ENCODE assay signal across 8 mouse cellular contexts in the genomic region with DNA sequence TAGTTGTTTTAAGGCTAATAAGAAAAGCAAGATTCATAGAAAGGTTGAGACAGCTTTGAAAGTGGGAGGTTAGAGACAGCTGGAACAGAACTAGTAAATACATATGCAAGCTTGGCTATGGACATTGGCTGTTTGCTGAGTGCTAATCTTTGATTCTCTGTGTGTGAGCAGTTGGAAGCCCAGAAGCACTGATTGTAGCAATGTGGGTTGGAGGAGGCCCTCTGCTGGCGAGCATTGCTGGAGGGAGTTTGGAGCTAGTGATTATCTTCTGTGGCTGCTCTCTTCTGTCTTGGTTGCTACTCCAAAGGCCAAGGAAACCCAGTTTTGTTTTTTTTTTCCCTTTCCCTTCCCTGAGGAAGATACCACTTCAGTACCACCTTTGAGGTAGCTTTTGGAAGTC. TPM values are rescaled to one million over a fixed set of nuclear protein-coding genes. Genes with fewer than 3 reads are reported as not detected.
A peak's percentile ranks its signal among the peaks of the same experiment; 100 is the strongest.
DNase-seq lines count a peak whose midpoint lies in the region; ATAC-seq lines count a peak whose summit lies in the region.
"Had no signal": no experiment of that assay in that cellular context is flagged by ENCODE, and none has a peak within 500 bp of the region (broad histone marks: within the 10 kb centered on the region; RNA-seq: fewer than 3 reads in every experiment).

No protein-coding gene starts in this region.

- 46% methylated on average over 1 of the region's 1 CpGs for WGBS in midbrain, embryonic 10.5 days
- WGBS in midbrain, embryonic 16.5 days, result 27% methylated on average over 1 of the region's 1 CpGs

- H3K9ac ChIP-seq in midbrain, embryonic 16.5 days (ENCODE audit: low read depth, low read length), result no peak overlapping the region

- no peak overlapping the region for H3K4me3 ChIP-seq in midbrain, embryonic 10.5 days
- no peak overlapping the region for H3K4me3 ChIP-seq in midbrain, embryonic 16.5 days (ENCODE audit: low read depth, low read length)

- peak; percentile 21 for DNase-seq in midbrain, embryonic 10.5 days (ENCODE audit: low spot score)
- peak; percentile 55 for DNase-seq in adipocyte (ENCODE audit: low spot score)
- peak; percentile 67 to 71 for DNase-seq in kidney, postnatal 4 days
- peak; percentile 68 for DNase-seq in lung, postnatal 10 days
- peak; percentile 49 for DNase-seq in splenic B cell, adult 2 months (ENCODE audit: low read depth, low spot score)

- no peak overlapping the region for H3K4me2 ChIP-seq in midbrain, embryonic 16.5 days (ENCODE audit: low read length)

- no peaks in the 10 kb centered on the region for H3K9me3 ChIP-seq in midbrain, embryonic 10.5 days (replicated peaks)
- H3K9me3 ChIP-seq in midbrain, embryonic 16.5 days (replicated peaks; ENCODE audit: control insufficient read depth, low read length, poor library complexity, severe bottlenecking), result no peaks in the 10 kb centered on the region

- no peak for ATAC-seq in midbrain, embryonic 16.5 days
- ATAC-seq in common myeloid progenitor, adult 5-6 weeks (replicated peaks; ENCODE audit: low read depth, poor library complexity, severe bottlenecking), result 0 out of 2 replicates have a peak, but pooled peaks have one; percentile 52

- H3K27me3 ChIP-seq in midbrain, embryonic 10.5 days (ENCODE audit: low read depth, poor library complexity, severe bottlenecking), result no peaks in the 10 kb centered on the region
- H3K27me3 ChIP-seq in midbrain, embryonic 16.5 days (ENCODE audit: control insufficient read depth, insufficient read depth, low read depth, low read length), result no peaks in the 10 kb centered on the region
- no peaks in the 10 kb centered on the region for H3K27me3 ChIP-seq in splenic B cell, adult 2 months (ENCODE audit: control insufficient read depth, insufficient read depth, low read length, poor library complexity, severe bottlenecking)

- no peak overlapping the region for H3K27ac ChIP-seq in midbrain, embryonic 10.5 days (replicated peaks)
- H3K27ac ChIP-seq in midbrain, embryonic 16.5 days (ENCODE audit: low read length), result no peak overlapping the region

- H3K4me1 ChIP-seq in midbrain, embryonic 10.5 days, result peaks cover 14% of the 10 kb centered on the region
- peaks cover 14% of the 10 kb centered on the region for H3K4me1 ChIP-seq in midbrain, embryonic 16.5 days (ENCODE audit: control insufficient read depth, insufficient read depth, low read length)

- H3K36me3 ChIP-seq in midbrain, embryonic 10.5 days, result peaks cover 7% of the 10 kb centered on the region; the same call in 1 of the 2 replicates
- H3K36me3 ChIP-seq in midbrain, embryonic 16.5 days (ENCODE audit: control insufficient read depth, insufficient read depth, low read length), result no peaks in the 10 kb centered on the region
- 0 out of 2 replicates have a peak, but pooled peaks cover 2% of the 10 kb centered on the region for H3K36me3 ChIP-seq in splenic B cell, adult 2 months (ENCODE audit: control insufficient read depth, insufficient read depth, low read length, poor library complexity, severe bottlenecking)

RNA-seq across cellular contexts. Expression of a gene that starts 26.6 kb away (rescaled TPM):
- 0.68 and 0.94 TPM in 2 replicates for polyA plus RNA-seq in midbrain, embryonic 10.5 days (2016; fragmentation: Nextera tagmentation; extraction: Ambion mirVana)
- 0.54 and 1.5 TPM in 2 replicates for polyA plus RNA-seq in midbrain, embryonic 16.5 days (2015; fragmentation: Nextera tagmentation; extraction: Ambion mirVana)
- not detected in 2 replicates for total RNA-seq in common myeloid progenitor, adult 5-6 weeks (2017)
- total RNA-seq: gastrocnemius, postnatal 4 days had no signal

RNA-seq across cellular contexts. Expression of a gene that starts 26.9 kb away (rescaled TPM):
- 48.3 and 50.1 TPM in 2 replicates for polyA plus RNA-seq in midbrain, embryonic 10.5 days (2016; fragmentation: Nextera tagmentation; extraction: Ambion mirVana)
- polyA plus RNA-seq in midbrain, embryonic 16.5 days (2015; fragmentation: Nextera tagmentation; extraction: Ambion mirVana), result 24.0 and 27.3 TPM in 2 replicates
- total RNA-seq in common myeloid progenitor, adult 5-6 weeks (2017), result 196 and 236 TPM in 2 replicates

RNA-seq across cellular contexts. Expression of a gene that starts 48.0 kb away (rescaled TPM):
- not detected in 2 replicates for polyA plus RNA-seq in midbrain, embryonic 10.5 days (2016; fragmentation: Nextera tagmentation; extraction: Ambion mirVana)
- polyA plus RNA-seq in midbrain, embryonic 16.5 days (2015; fragmentation: Nextera tagmentation; extraction: Ambion mirVana), result not detected in 2 replicates
- total RNA-seq in common myeloid progenitor, adult 5-6 weeks (2017), result not detected in 2 replicates
- total RNA-seq: gastrocnemius, postnatal 4 days had no signal
